Mouse (Mus musculus) kidney, postnatal 0 days (tissue): ENCODE measurements around the gene Rarg. TPM values are rescaled to one million over a fixed set of nuclear protein-coding genes. Genes with fewer than 3 reads are reported as not detected.

ENCODE experiments used
- ATAC-seq: fragments of 200-750 bp; cut with Nextera tagmentation; replicated peaks from 2 replicates; pipeline ENCODE4 v1.8.0; 2017; ENCODE audit warnings: low read depth, moderate number of reproducible peaks, moderate TSS enrichment, moderate library complexity; ENCODE audit not compliant: low FRiP score
- DNase-seq: peaks from one replicate; pipeline ENCODE4 v3.0.0-alpha.2; 2016; ENCODE audit warnings: low spot score
- H3K27ac ChIP-seq: fragments of 300-500 bp; sonication (generic); 2 replicates; pipeline ENCODE4 v1.5.1; 2014; ENCODE audit warnings: mild to moderate bottlenecking
- H3K27me3 ChIP-seq: fragments of 300-500 bp; sonication (generic); 2 replicates; pipeline ENCODE4 v1.6.1; 2014; ENCODE audit warnings: low read length, mixed read lengths; ENCODE audit not compliant: insufficient read depth
- H3K36me3 ChIP-seq: fragments of 300-500 bp; sonication (generic); 2 replicates; pipeline ENCODE4 v1.6.1; 2014; ENCODE audit warnings: low read length, mixed read lengths; ENCODE audit not compliant: insufficient read depth
- H3K4me1 ChIP-seq: fragments of 300-500 bp; sonication (generic); replicated peaks from 2 replicates; pipeline ENCODE4 v1.6.1; 2014; ENCODE audit warnings: antibody characterized with exemption, low read length, mixed read lengths; ENCODE audit not compliant: insufficient read depth
- H3K4me2 ChIP-seq: fragments of 300-500 bp; sonication (generic); 2 replicates; pipeline ENCODE4 v1.6.1; 2014; ENCODE audit warnings: mild to moderate bottlenecking, low read length, moderate library complexity, mixed read lengths
- H3K4me3 ChIP-seq: fragments of 300-500 bp; sonication (generic); replicated peaks from 2 replicates; pipeline ENCODE4 v1.5.1; 2014; ENCODE audit warnings: low read depth, low read length
- H3K9ac ChIP-seq: fragments of 300-500 bp; sonication (generic); 2 replicates; pipeline ENCODE4 v1.6.1; 2014; ENCODE audit warnings: low read depth, low read length
- H3K9me3 ChIP-seq: fragments of 300-500 bp; sonication (generic); replicated peaks from 2 replicates; pipeline ENCODE4 v1.6.1; 2016; ENCODE audit warnings: low read length, inconsistent platforms, mixed read lengths
- CTCF ChIP-seq: IDR thresholded peaks from 2 replicates; pipeline ENCODE4 v1.5.1; 2016; ENCODE audit warnings: antibody characterized with exemption, low read depth, mild to moderate bottlenecking, moderate library complexity
- WGBS: fragments of 180-500 bp; shearing (Covaris S2); extraction: QIAGEN DNeasy Blood & Tissue Kit; methylation state at CpG from one replicate; pipeline ENCODE4 v1.1.7; 2014; 5-methylcytosine and 5-hydroxymethylcytosine counted together
- polyA plus RNA-seq: library from polyadenylated mRNA; unstranded; fragments of >200 nt; fragmentation: Nextera tagmentation; extraction: Ambion mirVana; gene quantifications from 2 replicates; pipeline ENCODE4 v1.2.1, GENCODE M21; 2015

Gene Rarg
- polyA plus RNA-seq, 1 experiment from 2014 or later: 23.2 TPM

DNA sequence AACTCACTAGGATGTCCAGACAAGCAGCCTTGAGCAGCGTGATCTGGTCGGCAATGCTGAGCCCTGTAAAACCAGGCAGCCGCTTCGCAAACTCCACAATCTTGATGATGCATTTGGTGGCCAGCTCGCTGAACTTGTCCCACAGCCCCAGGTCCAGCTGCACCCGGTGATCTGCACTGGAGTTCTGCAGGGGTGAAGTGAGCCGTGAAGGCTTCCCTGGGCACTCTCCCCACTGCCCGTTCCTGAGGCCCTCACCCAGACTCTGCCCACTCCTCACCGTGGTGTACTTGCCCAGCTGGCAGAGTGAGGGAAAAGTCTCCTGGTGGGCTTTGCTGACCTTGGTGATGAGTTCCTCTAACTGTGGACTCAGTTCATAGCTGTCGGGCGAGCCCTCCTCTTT lies 17.5 kb downstream of the Rarg start:
- no peak for TF ChIP-seq CTCF
- 0 out of 2 replicates have a peak overlapping the region, but pooled peaks have one; percentile 57 for H3K27ac ChIP-seq
- H3K4me3 ChIP-seq: no peak overlapping the region
- DNase-seq (no peak), ATAC-seq (no peak)
- H3K4me2 ChIP-seq: no peak overlapping the region
- H3K36me3 ChIP-seq: peaks cover 12% of the 10 kb centered on the region
- WGBS: 63% methylated on average over 11 of the region's 11 CpGs
- H3K27me3 ChIP-seq: no peaks in the 10 kb centered on the region
- peaks cover 22% of the 10 kb centered on the region for H3K4me1 ChIP-seq
- no peaks in the 10 kb centered on the region for H3K9me3 ChIP-seq
- no peak overlapping the region for H3K9ac ChIP-seq

DNA sequence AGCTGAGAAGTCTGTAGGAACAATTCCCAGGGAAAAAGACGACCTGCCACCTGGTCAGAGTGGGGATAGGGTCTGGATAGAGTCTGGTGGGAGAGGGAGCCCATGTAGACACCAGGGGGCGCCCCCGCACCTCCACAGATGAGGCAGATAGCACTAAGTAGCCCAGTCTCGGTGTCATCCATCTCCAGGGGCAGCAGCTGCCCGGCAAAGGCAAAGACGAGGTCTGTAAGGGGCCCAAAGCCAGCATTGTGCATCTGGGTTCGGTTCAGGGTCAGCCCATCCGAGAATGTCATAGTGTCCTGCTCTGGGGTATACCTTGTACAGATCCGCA lies 18.1 kb downstream of the Rarg start:
- peak; percentile 94 for TF ChIP-seq CTCF
- Histone ChIP-seq H3K9me3 (no peaks in the 10 kb centered on the region), H3K4me2 (no peak overlapping the region), H3K4me1 (peaks cover 18% of the 10 kb centered on the region), H3K27me3 (no peaks in the 10 kb centered on the region), H3K4me3 (no peak overlapping the region), H3K27ac (no peak overlapping the region), H3K36me3 (peaks cover 12% of the 10 kb centered on the region), H3K9ac (no peak overlapping the region)
- ATAC-seq (peak; percentile 45; the same call in 1 of the 2 replicates), DNase-seq (peak; percentile 91)
- WGBS: 13% methylated on average over 9 of the region's 9 CpGs

DNA sequence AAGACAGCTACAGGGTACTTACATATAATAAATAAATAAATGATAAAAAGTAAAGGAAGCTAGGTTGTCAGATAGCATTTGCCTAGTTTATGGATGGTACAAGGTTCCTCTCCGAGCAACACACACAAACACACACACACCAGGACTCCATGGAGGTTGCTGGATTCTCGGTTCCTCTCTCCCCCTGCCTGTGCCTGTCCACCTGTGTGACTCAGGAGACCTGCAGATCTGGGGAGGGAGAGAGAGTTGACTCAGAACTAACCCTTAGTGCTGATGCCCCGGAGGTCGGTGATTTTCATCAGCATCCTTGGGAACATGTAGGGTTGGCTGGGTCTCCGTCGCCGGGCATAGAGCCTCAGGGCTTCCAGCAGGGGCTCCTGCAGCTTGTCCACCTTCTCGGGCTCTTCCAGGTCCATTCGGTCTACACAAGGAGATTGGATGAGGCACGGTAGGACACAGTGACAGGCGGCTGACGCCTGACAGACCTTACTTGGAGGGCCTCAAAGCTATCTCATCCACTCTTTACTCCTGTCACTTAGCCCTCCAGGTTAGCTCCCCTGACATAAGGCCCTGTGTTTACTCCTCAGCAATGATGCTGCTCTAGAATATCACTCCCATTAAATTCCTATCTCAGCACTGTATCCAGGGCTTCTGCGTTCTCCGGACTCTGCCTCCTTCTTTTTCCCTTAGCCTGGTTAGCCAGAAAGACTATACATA lies 18.6 kb downstream of the Rarg start:
- H3K27ac ChIP-seq: no peak overlapping the region
- no peak overlapping the region for H3K9ac ChIP-seq
- H3K4me1 ChIP-seq: peaks cover 13% of the 10 kb centered on the region
- no peaks in the 10 kb centered on the region for H3K9me3 ChIP-seq
- H3K4me2 ChIP-seq: no peak overlapping the region
- no peaks in the 10 kb centered on the region for H3K27me3 ChIP-seq
- DNase-seq: no peak
- WGBS: 87% methylated on average over 14 of the region's 14 CpGs
- H3K4me3 ChIP-seq: no peak overlapping the region
- peaks cover 12% of the 10 kb centered on the region for H3K36me3 ChIP-seq
- no peak for ATAC-seq
- no peak for TF ChIP-seq CTCF

DNA sequence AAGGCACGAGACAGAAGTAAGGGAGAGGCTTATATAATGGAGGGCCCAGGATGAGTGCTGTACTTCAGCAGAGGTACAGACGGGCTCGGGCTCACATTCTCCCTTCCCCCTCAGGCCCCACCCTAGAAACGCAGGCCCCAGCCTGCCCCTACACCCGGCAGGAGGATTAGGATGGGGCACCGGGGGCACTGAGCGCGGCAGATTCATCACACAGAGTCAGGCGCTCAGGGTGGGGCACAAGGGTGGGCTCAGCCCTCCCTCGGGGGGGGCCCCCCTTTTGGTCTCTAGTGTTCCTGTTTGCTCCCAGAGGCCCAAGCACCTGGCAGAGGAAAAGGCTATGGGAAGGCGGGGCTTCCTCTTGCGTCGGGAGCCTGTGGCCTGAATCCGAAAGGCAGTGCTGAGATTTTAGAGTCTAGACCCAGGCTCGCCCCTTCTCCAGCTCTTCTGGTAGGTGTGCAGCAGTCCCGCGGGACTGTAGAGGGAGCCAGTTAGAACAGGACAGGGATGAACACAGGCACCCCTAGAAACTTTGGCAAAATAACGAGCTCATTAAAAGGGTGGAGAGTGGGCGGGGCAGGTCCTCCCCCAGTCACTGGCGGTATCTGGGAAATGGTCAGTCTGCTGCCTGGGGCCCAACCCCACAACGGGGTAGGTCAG lies 21.8 kb downstream of the Rarg start:
- TF ChIP-seq CTCF: peak; percentile 17; the same call in 1 of the 2 replicates
- Histone ChIP-seq H3K9ac (peak overlapping the region; percentile 24), H3K27ac (no peak overlapping the region), H3K4me2 (peak overlapping the region; percentile 19), H3K36me3 (peaks cover 12% of the 10 kb centered on the region), H3K27me3 (no peaks in the 10 kb centered on the region), H3K9me3 (no peaks in the 10 kb centered on the region), H3K4me3 (no peak overlapping the region), H3K4me1 (no peaks in the 10 kb centered on the region)
- WGBS: 27% methylated on average over 21 of the region's 21 CpGs
- ATAC-seq: peak; percentile 37; the same call in 1 of the 2 replicates
- DNase-seq: peak; percentile 51

DNA sequence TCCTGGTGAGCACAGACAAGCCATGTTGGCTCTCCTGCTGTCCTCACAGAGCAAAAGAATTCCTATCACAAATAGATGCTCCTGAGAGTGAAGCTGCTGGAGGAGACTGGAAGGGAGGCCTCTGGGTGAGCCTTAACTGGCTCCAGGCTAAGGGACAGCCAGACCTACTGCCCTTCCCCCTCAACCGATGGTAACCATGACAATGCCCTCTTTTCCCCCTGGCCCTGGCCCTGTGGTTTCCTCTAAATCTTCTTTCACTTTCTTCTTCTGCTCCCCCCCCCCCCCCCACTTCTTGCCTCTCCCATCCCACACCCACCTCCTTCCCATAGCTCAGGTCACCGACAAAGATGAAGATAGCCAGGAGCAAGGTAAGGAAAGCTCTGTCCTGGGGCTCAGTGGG lies 23.4 kb downstream of the Rarg start:
- 22% methylated on average over 2 of the region's 2 CpGs for WGBS
- Histone ChIP-seq H3K4me1 (no peaks in the 10 kb centered on the region), H3K4me3 (no peak overlapping the region), H3K27me3 (no peaks in the 10 kb centered on the region), H3K9me3 (no peaks in the 10 kb centered on the region), H3K4me2 (no peak overlapping the region), H3K9ac (no peak overlapping the region), H3K36me3 (peaks cover 12% of the 10 kb centered on the region), H3K27ac (no peak overlapping the region)
- DNase-seq (no peak), ATAC-seq (no peak)
- TF ChIP-seq CTCF: no peak

DNA sequence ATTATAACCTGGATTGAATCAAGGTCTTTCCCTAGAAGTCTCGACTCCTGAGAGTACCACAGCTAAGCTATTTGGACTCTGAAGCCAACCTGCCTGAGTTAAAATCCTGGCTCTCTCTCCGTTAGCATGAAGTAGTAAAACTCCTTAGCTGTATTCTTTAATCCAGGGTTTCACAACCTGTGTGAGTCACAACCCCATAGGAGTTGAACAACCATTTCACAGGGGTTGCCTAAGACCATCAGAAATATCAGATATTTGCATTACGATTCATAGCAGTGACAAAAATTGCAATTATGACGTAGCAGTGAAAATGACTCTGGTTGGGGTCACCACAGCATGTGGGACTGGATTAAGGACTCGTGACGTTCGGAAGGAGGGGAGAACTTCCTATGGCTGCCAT lies 24.6 kb downstream of the Rarg start:
- no peak for TF ChIP-seq CTCF
- H3K27me3 ChIP-seq: no peaks in the 10 kb centered on the region
- no peak overlapping the region for H3K27ac ChIP-seq
- H3K9ac ChIP-seq: no peak overlapping the region
- DNase-seq: no peak
- H3K4me2 ChIP-seq: no peak overlapping the region
- no peaks in the 10 kb centered on the region for H3K4me1 ChIP-seq
- no peak for ATAC-seq
- WGBS: 83% methylated on average over 7 of the region's 7 CpGs
- H3K36me3 ChIP-seq: peaks cover 12% of the 10 kb centered on the region
- H3K4me3 ChIP-seq: no peak overlapping the region
- H3K9me3 ChIP-seq: no peaks in the 10 kb centered on the region
